Mouse (Mus musculus): ENCODE results near the gene Ndufb4. TPM values are rescaled to one million over a fixed set of nuclear protein-coding genes. Genes with fewer than 3 reads are reported as not detected.

Ndufb4 gene
- total and polyA plus RNA-seq, 2 experiments from 2014 or later, result 32.3 to 90.7 TPM

- H3K4me1 ChIP-seq (ENCODE audit: insufficient read depth, low read length), result no peaks in the 10 kb centered on the region
- no peak overlapping the region for H3K9ac ChIP-seq (replicated peaks; ENCODE audit: low read length, poor library complexity, severe bottlenecking)
- no peaks in the 10 kb centered on the region for H3K36me3 ChIP-seq (ENCODE audit: insufficient read depth, low read length)
- DNase-seq (ENCODE audit: low spot score) (no peak), ATAC-seq (ENCODE audit: low FRiP score) (no peak)
- WGBS, result 19% methylated on average over 4 of the region's 4 CpGs
- H3K4me2 ChIP-seq (ENCODE audit: low read depth, low read length, poor library complexity, severe bottlenecking), result peak overlapping the region; percentile 29
- H3K9me3 ChIP-seq (ENCODE audit: low read length), result no peaks in the 10 kb centered on the region
- no peak for TF ChIP-seq CTCF (IDR thresholded peaks at IDR 0.05)
- no peaks in the 10 kb centered on the region for H3K27me3 ChIP-seq (ENCODE audit: insufficient read depth, low read length)
- no peak overlapping the region for H3K27ac ChIP-seq (ENCODE audit: low read depth, low read length)
- H3K4me3 ChIP-seq (ENCODE audit: low read depth, low read length), result no peak overlapping the region
Observed at GRCm38 (mm10) chr16:37676677-37677072, 22.4 kb upstream of the Ndufb4 start.

GRCm38 (mm10) chr16:37676024-37676676 is 21.9 kb upstream of the Ndufb4 start:
- Histone ChIP-seq H3K9ac (replicated peaks; ENCODE audit: low read length, poor library complexity, severe bottlenecking) (no peak overlapping the region), H3K27ac (ENCODE audit: low read depth, low read length) (no peak overlapping the region), H3K4me2 (ENCODE audit: low read depth, low read length, poor library complexity, severe bottlenecking) (peak overlapping the region; percentile 29), H3K36me3 (ENCODE audit: insufficient read depth, low read length) (no peaks in the 10 kb centered on the region), H3K4me3 (ENCODE audit: low read depth, low read length) (no peak overlapping the region), H3K27me3 (ENCODE audit: insufficient read depth, low read length) (no peaks in the 10 kb centered on the region), H3K4me1 (ENCODE audit: insufficient read depth, low read length) (no peaks in the 10 kb centered on the region), H3K9me3 (ENCODE audit: low read length) (no peaks in the 10 kb centered on the region)
- ATAC-seq (ENCODE audit: low FRiP score) (peak; percentile 79), DNase-seq (ENCODE audit: low spot score) (peak; percentile 67)
- WGBS, result 38% methylated on average over 17 of the region's 17 CpGs
- no peak for TF ChIP-seq CTCF (IDR thresholded peaks at IDR 0.05)

DNA sequence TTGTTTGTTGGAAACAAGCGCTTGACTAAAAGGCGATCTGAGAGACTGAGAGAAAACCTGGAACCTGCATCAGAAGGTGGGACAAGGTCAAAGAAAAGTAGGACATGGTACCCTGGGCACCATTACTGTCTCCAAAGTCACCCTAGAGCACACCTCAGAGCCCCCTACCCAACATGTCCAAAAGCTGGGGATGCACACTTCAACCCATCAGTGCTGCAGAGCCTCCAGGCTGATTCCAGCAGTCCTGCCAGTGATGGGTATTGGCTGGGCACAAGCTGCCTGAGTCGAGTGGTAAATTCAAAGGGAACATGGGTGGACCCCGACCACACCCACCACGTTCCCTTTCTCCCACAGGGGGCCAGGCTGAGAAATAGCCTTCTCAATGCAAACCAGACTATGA is 21.1 kb upstream of the Ndufb4 start:
- Histone ChIP-seq H3K27ac (ENCODE audit: low read depth, low read length) (no peak overlapping the region), H3K4me2 (ENCODE audit: low read depth, low read length, poor library complexity, severe bottlenecking) (no peak overlapping the region), H3K4me3 (ENCODE audit: low read depth, low read length) (no peak overlapping the region), H3K27me3 (ENCODE audit: insufficient read depth, low read length) (no peaks in the 10 kb centered on the region), H3K9ac (replicated peaks; ENCODE audit: low read length, poor library complexity, severe bottlenecking) (no peak overlapping the region), H3K36me3 (ENCODE audit: insufficient read depth, low read length) (no peaks in the 10 kb centered on the region), H3K4me1 (ENCODE audit: insufficient read depth, low read length) (no peaks in the 10 kb centered on the region), H3K9me3 (ENCODE audit: low read length) (no peaks in the 10 kb centered on the region)
- no peak for TF ChIP-seq CTCF (IDR thresholded peaks at IDR 0.05)
- WGBS, result 88% methylated on average over 5 of the region's 5 CpGs
- no peak for DNase-seq (ENCODE audit: low spot score)
- no peak for ATAC-seq (ENCODE audit: low FRiP score)

GRCm38 (mm10) chr16:37670666-37671283 is 16.5 kb upstream of the Ndufb4 start:
- WGBS, result 30% methylated on average over 4 of the region's 4 CpGs
- H3K4me1 ChIP-seq (ENCODE audit: insufficient read depth, low read length), result no peaks in the 10 kb centered on the region
- H3K4me3 ChIP-seq (ENCODE audit: low read depth, low read length), result no peak overlapping the region
- H3K27me3 ChIP-seq (ENCODE audit: insufficient read depth, low read length), result no peaks in the 10 kb centered on the region
- ATAC-seq (ENCODE audit: low FRiP score), result no peak
- DNase-seq (ENCODE audit: low spot score), result no peak
- H3K9ac ChIP-seq (replicated peaks; ENCODE audit: low read length, poor library complexity, severe bottlenecking), result no peak overlapping the region
- H3K4me2 ChIP-seq (ENCODE audit: low read depth, low read length, poor library complexity, severe bottlenecking), result no peak overlapping the region
- H3K36me3 ChIP-seq (ENCODE audit: insufficient read depth, low read length), result no peaks in the 10 kb centered on the region
- no peak overlapping the region for H3K27ac ChIP-seq (ENCODE audit: low read depth, low read length)
- TF ChIP-seq CTCF (IDR thresholded peaks at IDR 0.05), result no peak
- H3K9me3 ChIP-seq (ENCODE audit: low read length), result no peaks in the 10 kb centered on the region

DNA sequence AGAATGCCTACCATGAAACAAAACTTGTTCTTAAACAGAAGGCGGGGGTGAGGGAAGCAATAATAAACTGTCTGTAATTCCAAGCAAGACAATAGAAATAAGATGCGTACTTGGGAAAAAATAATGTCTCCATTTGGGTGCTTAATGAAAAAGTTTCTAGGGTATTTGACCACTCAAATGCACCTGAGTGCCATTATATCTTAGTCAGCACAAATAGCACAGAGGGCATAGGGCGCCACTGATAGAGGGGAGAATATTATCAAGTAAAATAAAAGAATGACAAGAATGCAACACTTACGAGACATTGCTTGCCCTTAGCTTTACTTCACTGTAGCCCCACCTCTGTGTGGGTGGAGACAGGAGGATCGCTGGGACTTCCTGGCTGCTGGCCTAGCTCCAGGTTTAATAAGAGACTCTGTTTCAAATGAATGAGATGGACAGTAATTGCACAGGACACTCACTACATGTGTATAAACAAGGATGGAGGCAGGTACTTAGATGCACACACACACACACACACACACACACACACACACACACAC is 11.2 kb upstream of the Ndufb4 start:
- Histone ChIP-seq H3K4me3 (ENCODE audit: low read depth, low read length) (no peak overlapping the region), H3K9ac (replicated peaks; ENCODE audit: low read length, poor library complexity, severe bottlenecking) (no peak overlapping the region), H3K9me3 (ENCODE audit: low read length) (no peaks in the 10 kb centered on the region), H3K4me1 (ENCODE audit: insufficient read depth, low read length) (no peaks in the 10 kb centered on the region), H3K36me3 (ENCODE audit: insufficient read depth, low read length) (no peaks in the 10 kb centered on the region), H3K4me2 (ENCODE audit: low read depth, low read length, poor library complexity, severe bottlenecking) (no peak overlapping the region), H3K27me3 (ENCODE audit: insufficient read depth, low read length) (no peaks in the 10 kb centered on the region), H3K27ac (ENCODE audit: low read depth, low read length) (no peak overlapping the region)
- no peak for TF ChIP-seq CTCF (IDR thresholded peaks at IDR 0.05)
- DNase-seq (ENCODE audit: low spot score), result no peak
- WGBS, result 81% methylated on average over 5 of the region's 5 CpGs
- ATAC-seq (ENCODE audit: low FRiP score), result no peak

All from midbrain, postnatal 0 days (tissue).